Mouse (Mus musculus): Measurements from ENCODE around the gene Nol3. TPM values are rescaled to one million over a fixed set of nuclear protein-coding genes. Genes with fewer than 3 reads are reported as not detected.

Gene Nol3
- polyA plus RNA-seq (2012; ENCODE audit: low replicate concordance): 0.16 and 0.17 TPM in 2 replicates

GRCm38 (mm10) chr8:105275840-105276239 lies at the start of gene Nol3:
Nol3 (plus strand) TSS chr8:105276140.

GRCm38 (mm10) chr8:105254966-105255350 lies 21.0 kb upstream of the Nol3 start, which contains the start of gene B3gnt9:
B3gnt9 (minus strand) TSS chr8:105255153.

GRCm38 (mm10) chr8:105264024-105264982 lies 11.6 kb upstream of the Nol3 start, which contains the start of the genes Tradd and Fbxl8:
Tradd (minus strand) TSS chr8:105264609.
Fbxl8 (plus strand) TSS chr8:105264648.

DNA sequence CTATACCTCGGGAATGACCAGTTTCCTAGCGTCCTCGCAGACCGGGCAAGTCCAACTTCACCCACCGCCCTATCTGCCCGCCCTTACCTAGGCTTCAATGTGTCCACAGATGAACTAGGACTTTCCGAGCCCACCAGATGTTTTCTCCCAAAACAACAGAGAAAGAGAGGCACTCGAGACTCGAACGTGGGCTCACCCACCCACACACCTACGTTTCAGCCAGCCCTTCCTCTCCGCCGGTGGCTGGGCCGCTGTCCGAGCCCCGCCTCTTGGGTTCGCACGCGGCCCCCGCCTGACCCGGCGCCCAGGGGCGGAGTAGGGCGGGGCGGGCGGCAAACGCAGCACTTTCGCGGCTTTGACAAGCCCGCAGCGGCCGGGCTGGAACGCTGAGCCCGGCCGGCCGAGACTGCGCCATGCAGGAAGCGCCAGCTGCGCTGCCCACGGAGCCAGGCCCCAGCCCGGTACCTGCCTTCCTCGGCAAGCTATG lies 6.4 kb upstream of the Nol3 start, which contains the start of gene Hsf4:
Hsf4 (plus strand) TSS at position 341 of the 487 bp plus-strand sequence.

GRCm38 (mm10) chr8:105289805-105290460 lies 14.0 kb downstream of the Nol3 start, which contains the start of gene 4931428F04Rik:
4931428F04Rik (minus strand) TSS chr8:105289864.

DNA sequence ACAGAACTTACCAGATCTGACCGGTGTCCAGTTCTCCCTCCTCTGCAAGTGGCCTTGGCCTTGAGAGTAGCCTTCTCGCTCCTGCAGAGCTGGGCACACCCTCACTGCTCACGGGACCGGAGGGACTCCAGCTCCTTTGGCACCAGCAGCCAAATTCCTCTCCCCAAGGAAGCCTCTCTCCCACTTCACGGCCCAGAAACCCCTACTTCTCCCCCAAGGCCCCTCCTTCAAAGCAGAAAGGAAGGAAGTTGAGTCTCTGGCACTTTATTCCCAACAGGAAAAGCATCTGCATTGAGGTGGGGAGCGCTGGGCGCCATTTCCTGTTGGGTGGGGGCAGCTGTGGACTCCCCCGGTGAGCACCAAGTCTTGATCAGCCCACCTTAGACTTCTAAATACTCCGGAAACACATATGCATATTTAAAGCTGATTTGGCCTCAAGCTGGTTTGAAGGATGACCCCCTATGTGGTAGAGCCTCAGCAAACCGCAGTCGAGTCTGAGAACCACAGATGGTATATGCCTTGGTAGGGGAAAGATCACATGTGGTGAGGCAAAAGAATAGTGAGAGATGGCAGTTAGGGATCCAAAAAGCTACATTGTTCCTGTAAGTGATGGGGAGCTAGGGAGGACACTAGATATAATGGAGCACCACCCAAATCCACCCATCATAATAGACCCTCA lies 20.1 kb downstream of the Nol3 start, which contains the start of gene Exoc3l:
Exoc3l (minus strand) TSS at position 207 of the 679 bp plus-strand sequence.

GRCm38 (mm10) chr8:105297511-105298192 lies 21.7 kb downstream of the Nol3 start, which contains the start of gene E2f4:
E2f4 (plus strand) TSS chr8:105297663.

DNA sequence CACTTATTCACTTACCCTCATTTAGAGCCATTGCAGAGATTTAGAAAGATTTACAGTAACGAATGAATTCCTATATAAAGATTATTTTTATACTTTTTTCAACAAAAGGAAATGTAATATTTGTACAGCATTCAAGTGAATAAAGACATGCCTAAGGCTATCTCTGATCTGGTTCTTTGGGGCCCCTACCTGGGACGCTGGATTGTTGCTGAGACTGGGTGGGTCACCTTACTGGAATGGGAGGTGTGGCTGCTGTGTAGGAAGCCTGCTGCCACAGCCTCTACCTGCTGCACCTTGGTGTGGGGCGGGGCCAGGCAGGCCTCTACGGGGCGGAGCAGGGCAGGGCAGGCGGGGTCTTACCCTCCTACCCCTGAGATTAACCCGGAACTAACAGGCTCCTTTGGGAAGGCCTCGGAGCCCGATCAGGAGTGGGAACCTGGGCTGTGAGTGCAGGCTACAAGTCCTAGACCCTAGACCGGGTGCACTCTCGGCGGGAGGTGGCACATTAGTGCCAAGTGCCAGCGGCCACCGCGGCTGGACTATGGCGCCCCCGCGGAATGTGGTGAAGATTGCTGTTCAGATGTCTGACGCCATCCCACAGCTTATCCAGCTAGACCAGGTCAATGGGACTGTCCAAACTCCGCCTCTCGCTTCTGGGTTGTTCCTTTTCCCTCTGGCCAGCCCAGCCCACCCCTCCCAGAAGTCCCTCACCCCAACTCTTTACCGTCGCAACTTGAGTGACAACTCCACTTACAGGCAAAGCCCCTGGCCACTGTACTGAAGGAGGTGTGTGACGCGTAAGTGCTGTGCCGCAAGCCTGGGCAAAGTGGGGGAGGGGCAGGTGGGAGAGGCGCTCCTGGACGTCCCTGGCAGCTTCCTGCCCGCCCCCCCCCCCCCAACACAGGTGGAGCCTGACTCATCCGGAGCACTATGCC lies 29.5 kb downstream of the Nol3 start, which contains the start of gene Elmo3:
Elmo3 (plus strand) TSS at position 391 of the 935 bp plus-strand sequence.

DNA sequence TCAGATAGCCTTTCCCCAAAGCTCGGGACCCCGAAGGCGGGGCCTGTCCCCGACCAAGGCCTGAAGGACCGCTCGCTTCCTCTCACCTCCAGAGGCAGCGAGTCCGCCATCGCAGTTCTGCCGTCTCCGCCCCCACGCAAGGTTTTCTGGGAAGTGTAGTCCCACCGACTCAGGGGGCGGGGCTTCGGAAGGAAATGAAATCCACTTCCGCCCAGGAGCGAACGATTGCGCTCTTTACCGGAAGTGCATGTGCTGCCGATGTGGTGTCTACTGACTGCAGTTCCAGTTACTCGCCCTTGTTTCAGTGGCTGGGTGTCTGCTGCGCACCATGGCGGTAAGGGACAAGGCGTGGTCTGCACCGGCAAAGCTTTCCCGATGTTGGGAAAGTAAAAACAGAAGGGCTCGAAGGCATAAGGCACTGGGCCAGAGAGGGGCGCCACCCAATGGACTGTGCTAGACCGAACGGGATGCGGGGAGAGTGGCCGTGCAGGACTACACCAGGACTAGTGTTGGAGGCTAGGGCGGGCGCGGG lies 50.3 kb downstream of the Nol3 start, which contains the start of the genes Lrrc29 and Tmem208:
Lrrc29 (minus strand) TSS at position 138 of the 532 bp plus-strand sequence.
Tmem208 (plus strand) TSS at position 214 of the 532 bp plus-strand sequence.

Other genes with a start within 250 kb of the Nol3 start
- gene Ces3a, start 227.5 kb upstream of the Nol3 start, polyA plus RNA-seq (2012; ENCODE audit: low replicate concordance): not detected in 2 replicates
- not detected in 2 replicates for gene Ces3b, start 192.4 kb upstream of the Nol3 start, polyA plus RNA-seq (2012; ENCODE audit: low replicate concordance)
- gene Ces4a, start 144.3 kb upstream of the Nol3 start, polyA plus RNA-seq (2012; ENCODE audit: low replicate concordance): not detected in 2 replicates
- gene Cbfb, start 105.5 kb upstream of the Nol3 start, polyA plus RNA-seq (2012; ENCODE audit: low replicate concordance): 6.1 and 10.6 TPM in 2 replicates
- 4.3 and 5.7 TPM in 2 replicates for gene D230025D16Rik, start 51.0 kb upstream of the Nol3 start, polyA plus RNA-seq (2012; ENCODE audit: low replicate concordance)
- 9.6 and 20.1 TPM in 2 replicates for gene B3gnt9, start 21.0 kb upstream of the Nol3 start, polyA plus RNA-seq (2012; ENCODE audit: low replicate concordance)
- gene Tradd, start 11.5 kb upstream of the Nol3 start, polyA plus RNA-seq (2012; ENCODE audit: low replicate concordance): 23.2 and 23.7 TPM in 2 replicates
- 9.4 and 9.9 TPM in 2 replicates for gene Fbxl8, start 11.5 kb upstream of the Nol3 start, polyA plus RNA-seq (2012; ENCODE audit: low replicate concordance)
- gene Hsf4, start 6.3 kb upstream of the Nol3 start, polyA plus RNA-seq (2012; ENCODE audit: low replicate concordance): 0.42 and 0.66 TPM in 2 replicates
- gene 4931428F04Rik, start 13.7 kb downstream of the Nol3 start, polyA plus RNA-seq (2012; ENCODE audit: low replicate concordance): 0.70 and 1.6 TPM in 2 replicates
- gene Exoc3l, start 20.0 kb downstream of the Nol3 start, polyA plus RNA-seq (2012; ENCODE audit: low replicate concordance): 8.9 and 13.3 TPM in 2 replicates
- gene E2f4, start 21.5 kb downstream of the Nol3 start, polyA plus RNA-seq (2012; ENCODE audit: low replicate concordance): 112 and 208 TPM in 2 replicates
- gene Elmo3, start 29.5 kb downstream of the Nol3 start, polyA plus RNA-seq (2012; ENCODE audit: low replicate concordance): 1.1 and 2.1 TPM in 2 replicates
- gene Lrrc29, start 50.1 kb downstream of the Nol3 start, polyA plus RNA-seq (2012; ENCODE audit: low replicate concordance): 1.7 and 5.1 TPM in 2 replicates
- gene Tmem208, start 50.2 kb downstream of the Nol3 start, polyA plus RNA-seq (2012; ENCODE audit: low replicate concordance): 33.2 and 55.2 TPM in 2 replicates
- 12.1 and 15.3 TPM in 2 replicates for gene Fhod1, start 71.8 kb downstream of the Nol3 start, polyA plus RNA-seq (2012; ENCODE audit: low replicate concordance)
- gene Slc9a5, start 72.7 kb downstream of the Nol3 start, polyA plus RNA-seq (2012; ENCODE audit: low replicate concordance): 1.3 and 1.5 TPM in 2 replicates
- not detected in 2 replicates for gene Plekhg4, start 97.1 kb downstream of the Nol3 start, polyA plus RNA-seq (2012; ENCODE audit: low replicate concordance)
- not detected in 2 replicates for gene Kctd19, start 137.4 kb downstream of the Nol3 start, polyA plus RNA-seq (2012; ENCODE audit: low replicate concordance)
- gene Lrrc36, start 137.4 kb downstream of the Nol3 start, polyA plus RNA-seq (2012; ENCODE audit: low replicate concordance): 0.57 and 0.61 TPM in 2 replicates
- 2.1 and 3.3 TPM in 2 replicates for gene Tppp3, start 195.4 kb downstream of the Nol3 start, polyA plus RNA-seq (2012; ENCODE audit: low replicate concordance)
- 5.9 and 9.0 TPM in 2 replicates for gene Zdhhc1, start 220.8 kb downstream of the Nol3 start, polyA plus RNA-seq (2012; ENCODE audit: low replicate concordance)
- not detected in 2 replicates for gene Hsd11b2, start 242.6 kb downstream of the Nol3 start, polyA plus RNA-seq (2012; ENCODE audit: low replicate concordance)